Mouse (Mus musculus) large intestine, adult 2 months (tissue): ENCODE results near the gene Kcnn1. TPM values are rescaled to one million over a fixed set of nuclear protein-coding genes. Genes with fewer than 3 reads are reported as not detected.
"Not testable (repeated sequence)": the region's sequence is repeated elsewhere in the genome, so short reads cannot be mapped to it uniquely, and the experiment has no call there.

Source experiments
- DNase-seq: peaks from one replicate; pipeline ENCODE4 v3.0.0-alpha.2; 2012; ENCODE audit warnings: low read depth, low spot score
- WGBS: fragments of 180-500 bp; shearing (Covaris S2); methylation state at CpG from one replicate; pipeline ENCODE4 v1.1.7; 2018; 5-methylcytosine and 5-hydroxymethylcytosine counted together
- polyA plus RNA-seq: library from polyadenylated mRNA; depleted of rRNA; stranded (reverse); fragments of >200 nt; gene quantifications from 2 replicates; pipeline ENCODE4 v1.2.3, GENCODE M21; 2012

Kcnn1 gene
- polyA plus RNA-seq, 1 experiment, result 1.1 TPM

GRCm38 (mm10) chr8:70825816-70826215, 37.2 kb downstream of the Kcnn1 start:
- no peak for DNase-seq
- WGBS, result 79% methylated on average over 8 of the region's 8 CpGs

- 87% methylated on average over 7 of the region's 7 CpGs for WGBS
- no peak for DNase-seq
Observed at GRCm38 (mm10) chr8:70823802-70824201, 39.3 kb downstream of the Kcnn1 start.

- WGBS, result 80% methylated on average over 3 of the region's 3 CpGs
- DNase-seq, result not testable (repeated sequence)
Observed at GRCm38 (mm10) chr8:70822594-70822993, 40.5 kb downstream of the Kcnn1 start.

- 48% methylated on average over 11 of the region's 11 CpGs for WGBS
- no peak for DNase-seq
Observed at GRCm38 (mm10) chr8:70821992-70822391, 41.1 kb downstream of the Kcnn1 start.

GRCm38 (mm10) chr8:70821399-70821962, 41.6 kb downstream of the Kcnn1 start:
- 14% methylated on average over 30 of the region's 30 CpGs for WGBS
- no peak for DNase-seq

- DNase-seq, result no peak
- 9% methylated on average over 31 of the region's 31 CpGs for WGBS
Observed at GRCm38 (mm10) chr8:70820101-70820935, 42.7 kb downstream of the Kcnn1 start.

GRCm38 (mm10) chr8:70816679-70817078, 46.4 kb downstream of the Kcnn1 start:
- DNase-seq, result no peak
- 10% methylated on average over 30 of the region's 30 CpGs for WGBS

- no peak for DNase-seq
- WGBS, result 49% methylated on average over 4 of the region's 4 CpGs
Observed at GRCm38 (mm10) chr8:70812885-70813284, 50.2 kb downstream of the Kcnn1 start.

GRCm38 (mm10) chr8:70812055-70812454, 51.0 kb downstream of the Kcnn1 start:
- WGBS, result 55% methylated on average over 4 of the region's 4 CpGs
- DNase-seq, result no peak

GRCm38 (mm10) chr8:70810962-70811680, 51.9 kb downstream of the Kcnn1 start:
- DNase-seq, result no peak

GRCm38 (mm10) chr8:70808955-70809701, 53.9 kb downstream of the Kcnn1 start:
- 78% methylated on average over 8 of the region's 8 CpGs for WGBS
- DNase-seq, result no peak

More at GRCm38 (mm10) chr8:70810962-70811680, 51.9 kb downstream of the Kcnn1 start:
- 61% methylated on average over 20 of the region's 20 CpGs for WGBS

GRCm38 (mm10) chr8:70808239-70808638, 54.8 kb downstream of the Kcnn1 start, which contains the start of gene Il12rb1:
Gene Il12rb1 (plus strand): TSS chr8:70808449.
- WGBS, result 77% methylated on average over 5 of the region's 5 CpGs
- DNase-seq, result no peak

- DNase-seq, result no peak
- WGBS, result 56% methylated on average over 1 of the region's 1 CpGs
Observed at GRCm38 (mm10) chr8:70807304-70807703, 55.8 kb downstream of the Kcnn1 start.

- 75% methylated on average over 4 of the region's 4 CpGs for WGBS
- DNase-seq, result no peak
Observed at GRCm38 (mm10) chr8:70806541-70806940, 56.5 kb downstream of the Kcnn1 start.

GRCm38 (mm10) chr8:70804481-70805206, 58.4 kb downstream of the Kcnn1 start, which contains the start of gene Mast3:
Gene Mast3 (minus strand): TSS chr8:70805054.
- 1% methylated on average over 45 of the region's 45 CpGs for WGBS
- DNase-seq, result no peak

GRCm38 (mm10) chr8:70803761-70804480, 59.1 kb downstream of the Kcnn1 start:
- no peak for DNase-seq
- 2% methylated on average over 47 of the region's 47 CpGs for WGBS

- WGBS, result 42% methylated on average over 11 of the region's 11 CpGs
- DNase-seq, result no peak
Observed at GRCm38 (mm10) chr8:70802786-70803510, 60.1 kb downstream of the Kcnn1 start.

GRCm38 (mm10) chr8:70801830-70802229, 61.2 kb downstream of the Kcnn1 start:
- DNase-seq, result no peak
- WGBS, result 74% methylated on average over 1 of the region's 1 CpGs
